Mouse (Mus musculus): ENCODE results near the gene Shroom3. TPM values are rescaled to one million over a fixed set of nuclear protein-coding genes. Genes with fewer than 3 reads are reported as not detected.

Gene Shroom3
- polyA plus RNA-seq, 1 experiment from 2014 or later = 12.9 TPM

GRCm38 (mm10) chr5:92954323-92954722, 271.1 kb downstream of the Shroom3 start:
- no peaks in the 10 kb centered on the region for H3K27me3 ChIP-seq (replicated peaks; ENCODE audit: control insufficient read depth, insufficient read depth, low read length)
- no peaks in the 10 kb centered on the region; the same call in 1 of the 2 replicates for H3K4me1 ChIP-seq (replicated peaks; ENCODE audit: control insufficient read depth, insufficient read depth, low read length)
- peaks cover 80% of the 10 kb centered on the region for H3K36me3 ChIP-seq (ENCODE audit: control insufficient read depth, insufficient read depth, low read length)
- WGBS = 33% methylated on average over 10 of the region's 10 CpGs
- H3K4me2 ChIP-seq (ENCODE audit: low read length) = no peak overlapping the region
- DNase-seq (ENCODE audit: low spot score) (peak; percentile 83), ATAC-seq (replicated peaks; ENCODE audit: low FRiP score, low TSS enrichment, low read depth) (no peak; the same call in 1 of the 2 replicates)
- no peaks in the 10 kb centered on the region for H3K9me3 ChIP-seq (ENCODE audit: control insufficient read depth, low read length)
- no peak overlapping the region for H3K9ac ChIP-seq (ENCODE audit: low read length)
- no peak overlapping the region for H3K27ac ChIP-seq (ENCODE audit: low read depth)
- H3K4me3 ChIP-seq (ENCODE audit: low read depth, low read length) = no peak overlapping the region

GRCm38 (mm10) chr5:92954827-92955475, 271.7 kb downstream of the Shroom3 start:
- peaks cover 80% of the 10 kb centered on the region for H3K36me3 ChIP-seq (ENCODE audit: control insufficient read depth, insufficient read depth, low read length)

GRCm38 (mm10) chr5:92959287-92959686, 276.1 kb downstream of the Shroom3 start:
- Histone ChIP-seq H3K9ac (ENCODE audit: low read length) (no peak overlapping the region), H3K9me3 (ENCODE audit: control insufficient read depth, low read length) (no peaks in the 10 kb centered on the region), H3K36me3 (ENCODE audit: control insufficient read depth, insufficient read depth, low read length) (peaks cover 61% of the 10 kb centered on the region), H3K4me2 (ENCODE audit: low read length) (no peak overlapping the region), H3K4me3 (ENCODE audit: low read depth, low read length) (no peak overlapping the region), H3K27me3 (replicated peaks; ENCODE audit: control insufficient read depth, insufficient read depth, low read length) (no peaks in the 10 kb centered on the region), H3K27ac (ENCODE audit: low read depth) (no peak overlapping the region), H3K4me1 (replicated peaks; ENCODE audit: control insufficient read depth, insufficient read depth, low read length) (peaks cover 5% of the 10 kb centered on the region; the same call in 1 of the 2 replicates)
- WGBS = 80% methylated on average over 10 of the region's 10 CpGs
- no peak for DNase-seq (ENCODE audit: low spot score)
- no peak for ATAC-seq (replicated peaks; ENCODE audit: low FRiP score, low TSS enrichment, low read depth)

More at GRCm38 (mm10) chr5:92954827-92955475, 271.7 kb downstream of the Shroom3 start:
- ATAC-seq (replicated peaks; ENCODE audit: low FRiP score, low TSS enrichment, low read depth) (peak; percentile 51; the same call in 1 of the 2 replicates), DNase-seq (ENCODE audit: low spot score) (no peak)
- no peak overlapping the region for H3K4me2 ChIP-seq (ENCODE audit: low read length)
- no peak overlapping the region for H3K9ac ChIP-seq (ENCODE audit: low read length)
- 51% methylated on average over 6 of the region's 6 CpGs for WGBS
- H3K4me1 ChIP-seq (replicated peaks; ENCODE audit: control insufficient read depth, insufficient read depth, low read length) = no peaks in the 10 kb centered on the region; the same call in 1 of the 2 replicates
- H3K27me3 ChIP-seq (replicated peaks; ENCODE audit: control insufficient read depth, insufficient read depth, low read length) = no peaks in the 10 kb centered on the region
- no peak overlapping the region for H3K4me3 ChIP-seq (ENCODE audit: low read depth, low read length)
- no peak overlapping the region for H3K27ac ChIP-seq (ENCODE audit: low read depth)
- no peaks in the 10 kb centered on the region for H3K9me3 ChIP-seq (ENCODE audit: control insufficient read depth, low read length)

GRCm38 (mm10) chr5:92959708-92960107, 276.5 kb downstream of the Shroom3 start:
- no peak for ATAC-seq (replicated peaks; ENCODE audit: low FRiP score, low TSS enrichment, low read depth)
- Histone ChIP-seq H3K9me3 (ENCODE audit: control insufficient read depth, low read length) (no peaks in the 10 kb centered on the region), H3K4me2 (ENCODE audit: low read length) (no peak overlapping the region), H3K27ac (ENCODE audit: low read depth) (no peak overlapping the region), H3K9ac (ENCODE audit: low read length) (no peak overlapping the region), H3K4me1 (replicated peaks; ENCODE audit: control insufficient read depth, insufficient read depth, low read length) (peaks cover 5% of the 10 kb centered on the region; the same call in 1 of the 2 replicates), H3K27me3 (replicated peaks; ENCODE audit: control insufficient read depth, insufficient read depth, low read length) (no peaks in the 10 kb centered on the region), H3K36me3 (ENCODE audit: control insufficient read depth, insufficient read depth, low read length) (peaks cover 62% of the 10 kb centered on the region), H3K4me3 (ENCODE audit: low read depth, low read length) (no peak overlapping the region)
- WGBS = 41% methylated on average over 9 of the region's 9 CpGs
- DNase-seq (ENCODE audit: low spot score) = no peak

GRCm38 (mm10) chr5:92961353-92961752, 278.1 kb downstream of the Shroom3 start:
- Histone ChIP-seq H3K4me2 (ENCODE audit: low read length) (no peak overlapping the region), H3K9me3 (ENCODE audit: control insufficient read depth, low read length) (no peaks in the 10 kb centered on the region), H3K4me1 (replicated peaks; ENCODE audit: control insufficient read depth, insufficient read depth, low read length) (peaks cover 5% of the 10 kb centered on the region; the same call in 1 of the 2 replicates), H3K9ac (ENCODE audit: low read length) (no peak overlapping the region), H3K36me3 (ENCODE audit: control insufficient read depth, insufficient read depth, low read length) (peaks cover 63% of the 10 kb centered on the region), H3K27ac (ENCODE audit: low read depth) (no peak overlapping the region), H3K27me3 (replicated peaks; ENCODE audit: control insufficient read depth, insufficient read depth, low read length) (no peaks in the 10 kb centered on the region), H3K4me3 (ENCODE audit: low read depth, low read length) (no peak overlapping the region)
- WGBS = 72% methylated on average over 11 of the region's 11 CpGs
- DNase-seq (ENCODE audit: low spot score) = no peak
- peak; percentile 53 for ATAC-seq (replicated peaks; ENCODE audit: low FRiP score, low TSS enrichment, low read depth)

- Histone ChIP-seq H3K9ac (ENCODE audit: low read length) (no peak overlapping the region), H3K9me3 (ENCODE audit: control insufficient read depth, low read length) (no peaks in the 10 kb centered on the region), H3K4me1 (replicated peaks; ENCODE audit: control insufficient read depth, insufficient read depth, low read length) (peaks cover 5% of the 10 kb centered on the region; the same call in 1 of the 2 replicates), H3K4me2 (ENCODE audit: low read length) (no peak overlapping the region), H3K36me3 (ENCODE audit: control insufficient read depth, insufficient read depth, low read length) (peaks cover 65% of the 10 kb centered on the region), H3K4me3 (ENCODE audit: low read depth, low read length) (no peak overlapping the region), H3K27me3 (replicated peaks; ENCODE audit: control insufficient read depth, insufficient read depth, low read length) (no peaks in the 10 kb centered on the region), H3K27ac (ENCODE audit: low read depth) (no peak overlapping the region)
- 64% methylated on average over 7 of the region's 7 CpGs for WGBS
- DNase-seq (ENCODE audit: low spot score) (no peak), ATAC-seq (replicated peaks; ENCODE audit: low FRiP score, low TSS enrichment, low read depth) (peak; percentile 69; the same call in 1 of the 2 replicates)
Measured at GRCm38 (mm10) chr5:92961770-92962231, 278.6 kb downstream of the Shroom3 start.

GRCm38 (mm10) chr5:92964691-92965090, 281.5 kb downstream of the Shroom3 start:
- Histone ChIP-seq H3K27ac (ENCODE audit: low read depth) (no peak overlapping the region), H3K4me2 (ENCODE audit: low read length) (no peak overlapping the region), H3K9me3 (ENCODE audit: control insufficient read depth, low read length) (no peaks in the 10 kb centered on the region), H3K27me3 (replicated peaks; ENCODE audit: control insufficient read depth, insufficient read depth, low read length) (no peaks in the 10 kb centered on the region), H3K36me3 (ENCODE audit: control insufficient read depth, insufficient read depth, low read length) (peaks cover 54% of the 10 kb centered on the region), H3K4me1 (replicated peaks; ENCODE audit: control insufficient read depth, insufficient read depth, low read length) (peaks cover 9% of the 10 kb centered on the region; the same call in 1 of the 2 replicates), H3K4me3 (ENCODE audit: low read depth, low read length) (no peak overlapping the region), H3K9ac (ENCODE audit: low read length) (no peak overlapping the region)
- ATAC-seq (replicated peaks; ENCODE audit: low FRiP score, low TSS enrichment, low read depth) = no peak
- DNase-seq (ENCODE audit: low spot score) = no peak
- WGBS = 81% methylated on average over 13 of the region's 13 CpGs

GRCm38 (mm10) chr5:92967143-92967542, 283.9 kb downstream of the Shroom3 start:
- WGBS = 82% methylated on average over 9 of the region's 9 CpGs
- Histone ChIP-seq H3K4me1 (replicated peaks; ENCODE audit: control insufficient read depth, insufficient read depth, low read length) (0 out of 2 replicates have a peak, but pooled peaks cover 5% of the 10 kb centered on the region), H3K27ac (ENCODE audit: low read depth) (no peak overlapping the region), H3K36me3 (ENCODE audit: control insufficient read depth, insufficient read depth, low read length) (peaks cover 50% of the 10 kb centered on the region), H3K27me3 (replicated peaks; ENCODE audit: control insufficient read depth, insufficient read depth, low read length) (no peaks in the 10 kb centered on the region), H3K9me3 (ENCODE audit: control insufficient read depth, low read length) (no peaks in the 10 kb centered on the region), H3K9ac (ENCODE audit: low read length) (no peak overlapping the region), H3K4me2 (ENCODE audit: low read length) (no peak overlapping the region), H3K4me3 (ENCODE audit: low read depth, low read length) (no peak overlapping the region)
- ATAC-seq (replicated peaks; ENCODE audit: low FRiP score, low TSS enrichment, low read depth) (no peak), DNase-seq (ENCODE audit: low spot score) (no peak)

GRCm38 (mm10) chr5:92967906-92968305, 284.7 kb downstream of the Shroom3 start:
- Histone ChIP-seq H3K4me1 (replicated peaks; ENCODE audit: control insufficient read depth, insufficient read depth, low read length) (0 out of 2 replicates have a peak, but pooled peaks cover 5% of the 10 kb centered on the region), H3K36me3 (ENCODE audit: control insufficient read depth, insufficient read depth, low read length) (peaks cover 45% of the 10 kb centered on the region), H3K9ac (ENCODE audit: low read length) (no peak overlapping the region), H3K4me2 (ENCODE audit: low read length) (no peak overlapping the region), H3K27me3 (replicated peaks; ENCODE audit: control insufficient read depth, insufficient read depth, low read length) (no peaks in the 10 kb centered on the region), H3K9me3 (ENCODE audit: control insufficient read depth, low read length) (no peaks in the 10 kb centered on the region), H3K27ac (ENCODE audit: low read depth) (no peak overlapping the region), H3K4me3 (ENCODE audit: low read depth, low read length) (no peak overlapping the region)
- no peak for DNase-seq (ENCODE audit: low spot score)
- no peak for ATAC-seq (replicated peaks; ENCODE audit: low FRiP score, low TSS enrichment, low read depth)
- WGBS = 94% methylated on average over 3 of the region's 3 CpGs

All from intestine, embryonic 14.5 days (tissue).